Mouse (Mus musculus) heart, postnatal 25 days (tissue): ENCODE results near the gene Hist2h2bb. TPM values are rescaled to one million over a fixed set of nuclear protein-coding genes. Genes with fewer than 3 reads are reported as not detected.
"Not testable (repeated sequence)": the region's sequence is repeated elsewhere in the genome, so short reads cannot be mapped to it uniquely, and the experiment has no call there.

Source experiments
- DNase-seq: peaks from one replicate; pipeline ENCODE4 v3.0.0; 2022; ENCODE audit warnings: low spot score
- intact Hi-C: fragments of 180-260 bp; cut with DNase I; formaldehyde crosslinking; loops from one replicate; pipeline ENCODE4 v1.15.1; 2025
- total RNA-seq, 2 experiments: library from RNA; stranded (reverse); gene quantifications; 2 replicates each; pipeline ENCODE4 v1.2.3; 2021

Gene Hist2h2bb
- total RNA-seq, 2 experiments from 2014 or later = 47.3 to 58.1 TPM

DNA sequence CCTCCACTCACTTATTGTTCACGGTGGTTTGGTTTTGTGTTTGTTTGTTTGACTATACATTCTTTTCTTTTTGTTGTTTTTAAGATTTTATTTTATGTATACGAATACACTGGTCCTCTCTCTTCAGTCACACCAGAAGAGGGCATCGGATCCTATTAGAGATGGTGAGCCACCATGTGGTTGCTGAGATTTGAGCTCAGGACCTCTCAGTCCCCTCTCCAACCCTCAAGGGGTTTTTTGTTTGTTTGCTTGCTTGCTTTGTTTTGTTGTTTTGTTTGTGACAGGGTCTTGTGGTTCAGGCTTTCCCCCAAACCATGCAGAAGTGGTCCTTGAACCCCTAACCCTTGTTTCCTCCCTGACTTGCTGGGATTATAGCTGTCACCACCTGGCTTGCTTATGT is 7.9 kb upstream of the Hist2h2bb start:
- intact Hi-C loops = loop anchor here (1.0 to 2.0 kb wide), 2 partner anchors 13 to 21 kb away; partner anchors contain the start of gene Hist2h2aa2

DNA sequence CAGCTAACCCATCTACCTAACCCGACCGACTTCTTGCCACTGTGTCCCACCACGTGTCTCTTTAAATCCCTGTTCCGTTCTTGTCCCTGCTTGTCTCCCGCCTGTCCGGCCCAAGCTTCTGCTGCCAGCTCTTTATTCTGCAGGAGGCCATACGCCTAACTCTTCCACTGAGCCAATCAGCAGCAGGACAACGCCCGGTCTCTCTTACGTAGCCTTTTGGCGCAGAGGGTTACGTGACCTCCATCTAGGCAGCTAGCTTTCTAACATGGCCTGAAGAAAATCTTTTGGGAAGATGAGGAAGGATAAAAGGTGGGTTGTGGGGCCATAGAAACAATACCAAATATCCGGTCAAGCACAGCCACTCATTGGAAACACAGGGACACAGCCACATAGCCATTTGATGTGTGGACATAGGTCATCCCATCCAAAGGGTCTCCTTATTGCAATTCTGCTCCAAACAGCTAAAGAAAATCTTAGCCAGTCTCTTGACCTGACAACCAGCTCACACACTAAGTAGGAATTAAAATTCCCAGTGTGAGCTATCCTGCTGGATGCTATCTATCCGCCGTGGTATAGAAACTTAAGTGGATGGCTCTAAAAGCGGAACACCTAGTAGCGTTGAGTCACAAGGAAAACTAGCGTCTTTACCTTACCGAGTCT is 7.2 kb upstream of the Hist2h2bb start:
- DNase-seq = peak; percentile 87
- intact Hi-C loops = loop anchor here (1.0 to 2.0 kb wide), 2 partner anchors 14 to 22 kb away; partner anchors contain the start of gene Hist2h2aa2

More for the DNA sequence above, 7.9 kb upstream of the Hist2h2bb start:
- no peak for DNase-seq

DNA sequence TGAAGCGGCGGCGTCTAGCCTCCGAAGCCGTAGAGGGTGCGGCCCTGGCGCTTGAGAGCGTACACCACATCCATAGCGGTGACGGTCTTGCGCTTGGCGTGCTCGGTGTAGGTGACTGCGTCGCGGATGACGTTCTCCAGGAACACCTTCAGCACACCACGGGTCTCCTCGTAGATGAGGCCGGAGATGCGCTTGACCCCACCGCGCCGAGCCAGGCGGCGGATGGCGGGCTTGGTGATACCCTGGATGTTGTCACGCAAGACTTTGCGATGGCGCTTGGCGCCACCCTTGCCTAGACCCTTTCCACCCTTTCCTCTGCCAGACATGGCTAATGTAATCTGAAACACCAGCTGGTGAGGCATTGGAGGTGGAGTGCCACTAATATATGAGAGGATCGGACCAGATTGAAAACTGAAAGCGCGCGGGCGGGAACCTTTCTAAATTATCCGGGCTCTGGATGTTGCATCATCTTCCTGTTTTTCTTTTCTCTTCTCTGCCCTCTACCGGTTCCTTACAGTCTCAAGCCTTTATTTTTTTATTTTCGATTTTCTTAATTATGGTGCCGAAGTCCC is 6.5 kb upstream of the Hist2h2bb start, which contains the start of gene Hist2h4:
Gene Hist2h4, minus strand, starts transcription at position 333 of the 572 bp plus-strand sequence.
- intact Hi-C loops = loop anchor here (1.0 to 2.0 kb wide), 2 partner anchors 15 to 22 kb away; partner anchors contain the start of gene Hist2h2aa2
- DNase-seq = peak; percentile 94

DNA sequence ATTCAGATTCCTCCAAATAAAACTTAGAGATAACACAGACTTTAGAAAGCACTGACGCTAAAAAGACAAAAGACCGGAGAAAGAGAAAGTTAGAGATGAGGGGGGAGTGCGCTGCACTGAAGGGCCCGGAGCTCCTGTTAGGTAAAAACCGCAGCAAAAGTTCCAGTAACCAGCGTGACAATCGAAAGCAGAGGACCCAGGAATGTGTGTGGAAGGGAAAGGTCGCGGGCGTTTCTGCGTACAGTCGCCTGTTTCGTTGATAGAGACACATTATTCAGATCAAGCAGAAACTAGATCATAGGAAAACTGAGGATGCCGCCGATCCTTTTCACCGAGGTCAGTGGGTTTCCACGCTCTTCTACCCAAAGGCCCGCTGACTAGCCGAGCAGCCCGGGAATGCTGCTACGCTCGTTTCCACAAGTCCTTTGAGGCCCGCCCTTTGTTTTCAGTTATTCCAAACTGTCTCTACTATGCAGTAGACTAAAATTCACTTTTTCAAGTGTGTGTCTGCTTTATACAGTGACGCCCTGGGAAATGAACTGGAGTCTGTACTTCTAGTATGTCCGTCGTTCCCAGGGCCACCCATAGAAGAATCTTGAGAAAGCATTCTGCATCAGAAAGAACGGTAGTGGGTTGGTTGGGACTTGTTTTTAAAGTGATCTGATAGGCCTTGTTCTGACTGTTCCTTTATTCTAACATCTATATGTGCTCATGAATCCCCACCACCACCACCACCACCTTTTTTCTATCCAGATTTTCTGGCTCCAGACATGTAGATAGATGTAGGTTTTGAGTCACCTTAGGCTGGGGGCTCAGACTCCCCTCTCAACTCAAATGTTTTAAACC is 5.8 kb upstream of the Hist2h2bb start:
- intact Hi-C loops = loop anchor here (2.0 kb wide), 1 partner anchor 23 kb away; the partner anchor contains the start of gene Hist2h2aa2
- DNase-seq = peak; percentile 17

DNA sequence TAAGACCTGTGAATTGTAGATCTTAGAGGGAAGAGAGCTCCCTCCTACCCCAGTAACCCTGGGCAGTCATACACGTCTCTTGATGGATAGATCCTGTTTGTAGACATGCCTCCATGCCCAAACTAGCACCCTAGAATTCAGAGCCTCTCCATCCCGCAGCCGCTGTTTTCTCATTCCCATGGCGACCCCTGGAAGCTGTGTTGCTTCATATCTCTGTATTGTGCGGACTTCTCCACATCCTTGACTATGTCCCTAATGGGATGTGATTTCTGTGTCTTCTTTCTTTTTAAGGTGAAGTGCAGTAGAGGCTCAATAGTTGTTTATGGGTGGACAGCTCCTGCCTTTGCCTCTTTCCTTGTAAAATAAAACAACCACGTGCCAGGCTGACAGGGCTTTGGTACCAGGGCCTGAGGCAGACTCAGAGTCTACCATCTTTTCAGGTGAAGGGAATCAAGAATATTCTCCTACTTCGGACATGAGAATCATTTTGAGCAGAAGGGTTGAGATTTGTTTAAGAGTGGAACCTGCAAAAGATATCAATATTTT is 5.1 kb upstream of the Hist2h2bb start:
- intact Hi-C loops = no loop called here
- no peak for DNase-seq

DNA sequence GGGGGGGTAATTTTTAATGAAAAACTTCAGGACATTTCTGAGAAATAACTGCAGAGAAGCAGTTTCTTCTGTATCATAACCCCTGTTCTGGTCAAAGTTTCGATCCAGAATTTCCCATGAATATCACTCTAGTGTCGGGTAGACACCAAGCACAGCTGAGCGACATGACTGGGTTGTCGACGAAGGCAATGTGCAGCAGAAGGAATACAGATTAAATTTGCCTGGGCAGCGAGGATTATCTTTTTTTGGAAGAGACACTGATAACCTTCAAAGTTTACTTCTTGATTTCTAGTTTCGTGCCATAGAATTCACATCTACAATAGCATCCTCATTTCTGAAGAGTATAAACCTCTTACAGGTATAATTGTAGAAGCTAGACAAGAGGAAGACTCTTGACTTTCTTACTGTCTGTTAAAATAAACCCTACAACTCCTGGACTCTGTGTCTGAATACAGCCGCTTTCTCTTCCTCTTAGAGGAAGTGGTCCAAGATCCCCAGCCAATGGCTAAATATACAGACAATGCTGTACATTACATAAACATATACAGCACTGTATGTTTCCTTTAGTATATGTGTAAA is 3.3 kb upstream of the Hist2h2bb start:
- intact Hi-C loops = no loop called here
- DNase-seq = no peak

DNA sequence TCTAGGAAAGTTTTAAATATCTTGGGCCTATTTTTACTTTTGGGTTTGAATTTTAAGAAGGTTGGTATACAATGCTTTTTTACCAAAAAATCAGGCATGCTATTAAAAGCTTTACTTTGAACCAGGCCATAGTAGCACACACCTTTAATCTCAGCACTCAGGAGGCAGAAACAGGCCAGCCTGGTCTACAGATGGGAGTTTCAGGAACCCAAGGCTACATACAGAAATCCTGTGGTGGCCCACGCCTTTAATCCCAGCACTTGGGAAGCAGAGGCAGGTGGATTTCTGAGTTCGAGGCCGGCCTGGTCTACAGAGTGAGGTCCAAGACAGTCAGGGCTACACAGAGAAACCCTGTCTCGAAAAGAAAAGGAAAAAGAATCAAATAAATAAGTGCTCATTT is 2.0 kb upstream of the Hist2h2bb start:
- intact Hi-C loops = no loop called here
- DNase-seq = no peak

DNA sequence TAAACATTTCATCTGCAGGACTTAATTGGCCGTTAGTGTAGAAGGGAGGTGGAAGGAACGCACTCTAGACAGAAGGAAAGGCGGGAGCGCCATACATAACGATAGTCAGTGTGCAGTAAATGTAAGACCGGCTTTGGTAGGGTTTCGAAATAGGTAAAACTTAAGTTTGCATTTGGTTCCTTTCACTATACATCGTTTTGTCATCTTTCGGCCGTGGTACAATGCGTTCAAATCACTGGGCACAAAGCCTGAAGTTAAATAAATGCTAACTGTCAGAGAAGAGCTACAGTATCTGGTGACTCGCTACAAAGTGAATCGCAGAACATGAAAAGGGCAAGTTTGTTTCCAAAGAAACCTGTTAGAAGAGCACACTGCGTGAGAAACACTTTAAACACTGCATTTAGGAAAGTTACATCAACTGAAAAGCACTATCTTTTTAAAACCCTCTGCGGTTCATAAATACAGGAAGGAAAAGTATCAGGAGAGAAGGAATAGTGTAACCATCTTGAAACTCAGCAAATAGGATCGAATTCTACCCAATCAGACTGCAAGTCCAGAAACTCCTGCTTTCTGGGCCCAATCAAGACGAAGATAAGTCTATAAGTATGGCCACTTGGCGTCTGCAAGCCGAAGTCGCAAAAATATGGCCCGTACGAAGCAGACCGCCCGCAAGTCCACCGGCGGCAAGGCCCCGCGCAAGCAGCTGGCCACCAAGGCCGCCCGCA is 1.3 kb upstream of the Hist2h2bb start, which contains the start of gene Hist2h3b:
Gene Hist2h3b, plus strand, starts transcription at position 604 of the 725 bp plus-strand sequence.
- peak; percentile 71 for DNase-seq
- intact Hi-C loops = loop anchor here (2.0 kb wide), 1 partner anchor 47 kb away; the partner anchor contains the start of genes Hist2h2ac and Hist2h2be

DNA sequence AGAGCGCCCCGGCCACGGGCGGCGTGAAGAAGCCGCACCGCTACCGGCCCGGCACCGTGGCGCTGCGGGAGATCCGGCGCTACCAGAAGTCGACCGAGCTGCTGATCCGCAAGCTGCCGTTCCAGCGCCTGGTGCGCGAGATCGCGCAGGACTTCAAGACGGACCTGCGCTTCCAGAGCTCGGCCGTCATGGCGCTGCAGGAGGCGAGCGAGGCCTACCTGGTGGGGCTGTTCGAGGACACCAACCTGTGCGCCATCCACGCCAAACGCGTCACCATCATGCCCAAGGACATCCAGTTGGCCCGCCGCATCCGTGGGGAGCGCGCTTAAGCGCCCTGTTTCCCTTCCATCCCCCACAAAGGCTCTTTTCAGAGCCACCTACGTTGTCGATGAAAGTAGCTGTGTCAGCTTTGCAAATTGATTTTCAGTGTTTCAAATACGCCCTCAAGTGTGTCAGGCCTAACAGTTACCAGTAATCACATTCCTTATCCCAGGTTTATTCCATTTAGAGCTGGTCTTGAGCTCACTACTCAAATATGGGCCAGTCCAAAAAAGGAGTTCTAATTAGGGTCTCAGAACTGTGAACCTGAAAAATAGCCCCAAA is 675 bp upstream of the Hist2h2bb start:
- DNase-seq = not testable (repeated sequence)
- intact Hi-C loops = loop anchor here (2.0 kb wide), 1 partner anchor 48 kb away; the partner anchor contains the start of genes Hist2h2ac and Hist2h2be

DNA sequence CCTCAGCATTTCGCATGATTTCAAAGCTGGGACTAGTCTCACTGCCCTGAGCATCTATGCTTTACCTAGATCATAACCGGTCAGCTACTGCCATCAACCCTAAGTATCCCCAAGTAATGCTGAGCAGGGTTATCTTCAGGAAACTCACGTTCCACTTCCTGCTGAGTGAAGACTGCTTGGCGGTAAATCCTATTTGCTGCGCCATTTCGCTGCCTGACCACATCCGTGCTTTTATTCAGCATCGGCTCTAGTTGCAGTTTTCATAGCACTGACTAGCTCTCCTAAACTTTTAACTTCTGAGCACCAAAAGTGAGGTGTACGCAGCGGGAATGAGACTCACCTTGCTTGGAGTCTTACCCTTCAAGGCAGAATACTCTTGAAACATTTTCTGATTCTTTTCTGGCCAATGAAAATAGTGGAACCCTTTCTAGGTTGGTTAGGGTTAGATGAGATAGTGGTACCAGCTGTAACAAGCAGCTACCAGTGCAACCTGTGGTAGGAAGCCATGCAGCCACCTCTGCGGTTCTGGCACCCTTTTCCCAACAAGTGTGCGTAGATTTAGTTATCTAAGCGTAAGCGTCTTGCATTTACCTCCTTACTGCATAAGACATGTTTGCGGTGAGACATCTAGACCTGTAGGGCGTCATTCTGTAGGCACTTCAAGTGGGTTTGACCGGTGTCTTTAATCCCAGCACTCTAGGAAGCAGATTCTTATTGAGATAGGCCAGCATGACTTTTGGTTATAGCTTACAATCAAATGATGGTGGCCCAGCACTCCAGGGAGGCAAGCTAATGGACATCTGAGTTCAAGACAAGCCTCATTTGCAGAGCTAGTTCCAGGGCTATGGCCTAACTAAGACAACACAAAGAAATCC is 4.3 kb downstream of the Hist2h2bb start:
- intact Hi-C loops = no loop called here
- DNase-seq = no peak

DNA sequence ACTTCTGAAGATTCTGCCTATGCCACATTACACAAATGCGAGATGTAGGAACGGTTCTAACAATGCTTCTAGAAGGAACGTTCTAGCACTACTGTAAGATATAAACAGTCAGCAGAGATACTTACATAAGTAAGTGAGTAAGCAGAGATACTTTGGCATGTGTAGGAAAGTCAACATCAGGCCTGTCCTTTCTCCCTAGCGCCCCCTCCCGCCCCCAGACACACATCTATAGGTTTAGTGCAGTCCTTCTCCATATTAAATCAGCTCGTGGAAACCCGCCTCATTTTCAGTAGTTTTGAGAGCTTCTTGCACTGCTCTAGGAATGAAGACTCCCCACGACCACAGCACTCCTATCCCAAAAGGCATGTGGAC is 7.9 kb downstream of the Hist2h2bb start:
- no peak for DNase-seq
- intact Hi-C loops = loop anchor here (5.0 kb wide), 1 partner anchor 225 kb away; no protein-coding TSS in a partner anchor

DNA sequence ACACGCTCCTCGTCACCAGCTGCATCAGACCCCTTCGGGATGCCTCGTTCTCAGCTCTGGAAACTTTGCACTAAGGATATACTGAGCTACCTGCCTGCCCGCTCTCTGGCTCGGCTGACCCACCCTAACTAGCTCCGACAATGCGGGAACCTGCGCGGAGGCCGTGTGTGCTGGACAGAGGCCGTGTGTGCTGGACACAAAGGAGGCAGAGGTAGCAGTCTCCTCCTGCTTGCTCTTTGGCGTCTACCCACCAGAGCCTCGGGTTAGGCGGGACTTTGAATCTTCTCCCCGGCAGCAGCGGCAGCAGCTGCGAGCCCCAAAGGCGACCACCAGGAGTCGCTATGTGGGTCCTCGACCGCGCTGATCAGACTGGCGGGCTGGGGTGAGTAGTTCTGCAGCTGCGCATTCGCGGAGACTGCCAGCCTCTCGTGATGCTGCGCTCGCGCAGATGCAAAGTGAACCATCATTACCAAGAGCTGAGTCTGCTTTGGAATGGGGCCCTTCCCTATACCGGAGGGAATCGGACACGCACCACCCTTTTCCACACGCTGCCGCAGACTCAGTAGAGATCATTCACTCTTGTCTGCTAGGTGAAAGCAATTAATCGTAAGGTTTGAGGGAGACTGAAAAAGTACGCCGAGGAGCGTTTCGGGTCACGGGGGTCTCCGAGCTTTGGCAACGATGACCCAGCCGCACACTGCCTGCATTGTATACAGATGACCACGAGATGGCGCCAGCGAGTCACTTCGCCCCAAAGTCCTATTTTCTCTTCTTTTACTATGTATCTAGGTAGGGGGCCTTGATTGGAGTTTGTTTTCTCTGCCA is 8.5 kb downstream of the Hist2h2bb start:
- peak; percentile 83 for DNase-seq
- intact Hi-C loops = loop anchor here (5.0 kb wide), 1 partner anchor 224 kb away; no protein-coding TSS in a partner anchor

DNA sequence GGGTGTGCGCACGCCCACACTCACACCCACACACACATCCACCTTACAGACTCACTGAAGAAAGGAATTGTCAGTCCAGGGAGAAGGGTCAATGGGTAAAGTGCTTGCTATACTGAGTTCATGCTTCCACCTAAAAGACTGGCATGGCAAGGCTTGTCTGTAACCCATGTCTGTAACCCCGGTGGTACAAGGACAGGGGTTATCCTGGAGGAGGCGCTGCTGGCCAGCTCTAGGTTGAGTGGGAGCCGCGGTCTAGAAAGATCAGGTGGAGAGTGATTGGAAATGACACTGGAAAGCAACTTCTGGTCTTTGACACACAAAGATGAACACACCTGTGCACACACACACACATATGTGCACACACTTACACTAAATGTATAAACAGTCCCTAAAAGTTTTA is 11.1 kb downstream of the Hist2h2bb start:
- intact Hi-C loops = loop anchor here (5.0 kb wide), 1 partner anchor 162 kb away; no protein-coding TSS in a partner anchor
- no peak for DNase-seq

DNA sequence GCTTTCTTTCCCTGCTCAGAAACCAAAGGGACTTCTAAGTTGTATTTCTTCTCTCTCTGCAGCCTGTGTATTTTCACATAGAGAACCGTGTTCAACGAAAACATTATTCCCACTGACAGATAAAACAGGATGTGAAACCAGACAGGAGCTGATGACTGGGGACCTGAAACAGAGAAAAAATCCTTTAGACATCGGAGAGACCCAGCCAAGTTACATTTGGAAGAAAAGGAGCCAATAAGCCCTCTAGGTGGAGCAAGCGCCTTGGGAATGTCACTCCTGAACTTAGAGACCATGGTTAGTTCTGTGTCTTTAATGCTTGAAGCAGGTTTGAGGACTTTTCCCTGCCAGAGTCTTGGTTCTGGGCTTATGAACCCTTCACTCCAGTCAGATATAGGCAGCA is 14.9 kb downstream of the Hist2h2bb start:
- intact Hi-C loops = loop anchor here (5.0 kb wide), 1 partner anchor 158 kb away; no protein-coding TSS in a partner anchor
- no peak for DNase-seq

DNA sequence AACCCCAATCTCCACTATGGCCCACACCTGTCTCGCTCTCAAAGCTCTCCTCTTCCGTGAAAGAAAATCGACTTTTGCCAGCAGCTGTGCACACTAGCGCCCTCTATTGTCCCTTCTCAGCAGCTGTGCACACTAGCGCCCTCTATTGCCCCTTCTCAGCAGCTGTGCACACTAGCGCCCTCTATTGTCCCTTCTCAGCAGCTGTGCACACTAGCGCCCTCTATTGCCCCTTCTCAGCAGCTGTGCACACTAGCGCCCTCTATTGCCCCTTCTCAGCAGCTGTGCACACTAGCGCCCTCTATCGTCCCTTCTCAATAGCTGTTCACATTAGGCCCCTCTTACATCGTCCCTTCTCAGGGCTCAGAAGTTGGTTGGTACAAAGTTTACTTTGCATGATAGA is 17.8 kb downstream of the Hist2h2bb start:
- DNase-seq, intact Hi-C loops: not testable (repeated sequence)

DNA sequence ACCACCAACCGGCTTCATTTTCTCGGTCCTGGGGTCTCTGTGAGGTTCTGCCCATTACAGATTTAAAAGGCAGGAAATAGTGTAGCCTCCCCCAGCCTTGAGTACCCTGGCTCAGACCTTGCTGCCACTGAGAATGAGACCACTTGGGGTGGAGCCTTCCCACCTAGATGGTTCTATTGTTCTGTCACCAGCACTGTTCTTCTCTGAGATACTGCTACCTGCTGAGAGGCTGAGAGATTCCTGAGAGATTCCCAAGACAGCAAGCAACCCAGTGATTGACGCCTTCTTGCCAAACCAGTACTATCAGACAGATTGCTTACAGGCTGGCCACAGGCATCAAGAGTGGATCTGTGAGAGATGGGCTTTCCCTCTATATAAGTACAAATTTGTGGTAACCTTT is 19.6 kb downstream of the Hist2h2bb start:
- intact Hi-C loops = no loop called here
- no peak for DNase-seq
